Mouse (Mus musculus) hindbrain, embryonic 16.5 days (tissue): Measurements from ENCODE around the gene Btbd1. TPM values are rescaled to one million over a fixed set of nuclear protein-coding genes. Genes with fewer than 3 reads are reported as not detected.

Experiments used
- ATAC-seq: fragments of 200-750 bp; cut with Nextera tagmentation; 2 replicates; pipeline ENCODE4 v1.8.0; 2017; ENCODE audit warnings: moderate TSS enrichment, moderate library complexity
- H3K27ac ChIP-seq: fragments of 300-500 bp; sonication (generic); 2 replicates; pipeline ENCODE4 v1.5.1; 2014; ENCODE audit warnings: low read depth, mild to moderate bottlenecking, control low read depth, low read length, moderate library complexity
- H3K27me3 ChIP-seq: fragments of 300-500 bp; sonication (generic); replicated peaks from 2 replicates; pipeline ENCODE4 v1.6.1; 2014; ENCODE audit warnings: low read length; ENCODE audit not compliant: control insufficient read depth, insufficient read depth
- H3K36me3 ChIP-seq: fragments of 300-500 bp; sonication (generic); 2 replicates; pipeline ENCODE4 v1.6.1; 2014; ENCODE audit warnings: mild to moderate bottlenecking, low read length, moderate library complexity, mixed read lengths; ENCODE audit not compliant: control insufficient read depth, insufficient read depth
- H3K4me1 ChIP-seq: fragments of 300-500 bp; sonication (generic); 2 replicates; pipeline ENCODE4 v1.6.1; 2014; ENCODE audit warnings: low read depth, low read length; ENCODE audit not compliant: control insufficient read depth, insufficient read depth
- H3K4me2 ChIP-seq: fragments of 300-500 bp; sonication (generic); 2 replicates; pipeline ENCODE4 v1.6.1; 2014; ENCODE audit warnings: mild to moderate bottlenecking, low read length, control low read depth, moderate library complexity
- H3K4me3 ChIP-seq: fragments of 300-500 bp; sonication (generic); 2 replicates; pipeline ENCODE4 v1.5.1; 2014; ENCODE audit warnings: mild to moderate bottlenecking, low read length, control low read depth, moderate library complexity
- H3K9ac ChIP-seq: fragments of 300-500 bp; sonication (generic); 2 replicates; pipeline ENCODE4 v1.6.1; 2014; ENCODE audit warnings: low read depth, mild to moderate bottlenecking, control low read depth, low read length, moderate library complexity
- H3K9me3 ChIP-seq: fragments of 300-500 bp; sonication (generic); 2 replicates; pipeline ENCODE4 v1.6.1; 2014; ENCODE audit warnings: mild to moderate bottlenecking, low read length, moderate library complexity; ENCODE audit not compliant: control insufficient read depth
- WGBS: fragments of 180-500 bp; shearing (Covaris S2); extraction: QIAGEN DNeasy Blood & Tissue Kit; methylation state at CpG from one replicate; pipeline ENCODE4 v1.1.7; 2014; 5-methylcytosine and 5-hydroxymethylcytosine counted together
- polyA plus RNA-seq: library from polyadenylated mRNA; unstranded; fragments of >200 nt; fragmentation: Nextera tagmentation; extraction: Ambion mirVana; gene quantifications from 2 replicates; pipeline ENCODE4 v1.2.1, GENCODE M21; 2015

Gene Btbd1
- 80.6 and 91.0 TPM in 2 replicates for polyA plus RNA-seq

- no peaks in the 10 kb centered on the region for H3K27me3 ChIP-seq
- peaks cover 30% of the 10 kb centered on the region for H3K4me1 ChIP-seq
- peak within 1 kb of the TSS; percentile 86 for H3K4me3 ChIP-seq
- ATAC-seq: peak; percentile 92
- H3K4me2 ChIP-seq: peak within 1 kb of the TSS; percentile 86
- H3K9me3 ChIP-seq: no peaks in the 10 kb centered on the region
- peak within 1 kb of the TSS; percentile 93 for H3K9ac ChIP-seq
- no peaks in the 10 kb centered on the region for H3K36me3 ChIP-seq
- peak within 1 kb of the TSS; percentile 98 for H3K27ac ChIP-seq
- under 1% methylated on average over 36 of the region's 58 CpGs for WGBS
These were observed at the start of gene Btbd1 for GRCm38 (mm10) chr7:81829379-81829894. Btbd1 (minus strand) TSS chr7:81829431.

GRCm38 (mm10) chr7:81875372-81875771, 46.1 kb upstream of the Btbd1 start:
- H3K27ac ChIP-seq: no peak overlapping the region
- whole genome bisulfite sequencing: 75% methylated on average over 9 of the region's 9 CpGs
- ATAC-seq: 0 out of 2 replicates have a peak, but pooled peaks have one; percentile 18

GRCm38 (mm10) chr7:81874636-81875035, 45.4 kb upstream of the Btbd1 start:
- peaks cover 3% of the 10 kb centered on the region for H3K4me1 ChIP-seq
- H3K4me3 ChIP-seq: no peak overlapping the region
- 52% methylated on average over 6 of the region's 6 CpGs for WGBS
- ATAC-seq: peak; percentile 28; the same call in 1 of the 2 replicates
- H3K27me3 ChIP-seq: no peaks in the 10 kb centered on the region
- no peak overlapping the region for H3K4me2 ChIP-seq
- H3K9me3 ChIP-seq: no peaks in the 10 kb centered on the region
- no peak overlapping the region for H3K27ac ChIP-seq
- H3K9ac ChIP-seq: no peak overlapping the region
- H3K36me3 ChIP-seq: no peaks in the 10 kb centered on the region

More at GRCm38 (mm10) chr7:81875372-81875771, 46.1 kb upstream of the Btbd1 start:
- H3K4me1 ChIP-seq: peaks cover 3% of the 10 kb centered on the region
- no peak overlapping the region for H3K9ac ChIP-seq
- H3K36me3 ChIP-seq: no peaks in the 10 kb centered on the region
- H3K9me3 ChIP-seq: no peaks in the 10 kb centered on the region
- no peak overlapping the region for H3K4me2 ChIP-seq
- no peaks in the 10 kb centered on the region for H3K27me3 ChIP-seq
- no peak overlapping the region for H3K4me3 ChIP-seq

- peaks cover 3% of the 10 kb centered on the region for H3K4me1 ChIP-seq
- H3K9me3 ChIP-seq: no peaks in the 10 kb centered on the region
- no peak overlapping the region for H3K9ac ChIP-seq
- no peak overlapping the region for H3K4me3 ChIP-seq
- no peak overlapping the region for H3K4me2 ChIP-seq
- 75% methylated on average over 1 of the region's 1 CpGs for WGBS
- H3K36me3 ChIP-seq: no peaks in the 10 kb centered on the region
- H3K27me3 ChIP-seq: no peaks in the 10 kb centered on the region
- H3K27ac ChIP-seq: no peak overlapping the region
- ATAC-seq: no peak
These were observed 44.6 kb upstream of the Btbd1 start for GRCm38 (mm10) chr7:81873807-81874206.

GRCm38 (mm10) chr7:81872493-81873013, 43.3 kb upstream of the Btbd1 start:
- no peaks in the 10 kb centered on the region for H3K9me3 ChIP-seq
- H3K36me3 ChIP-seq: no peaks in the 10 kb centered on the region
- no peak overlapping the region for H3K27ac ChIP-seq
- H3K4me3 ChIP-seq: no peak overlapping the region
- peaks cover 3% of the 10 kb centered on the region for H3K4me1 ChIP-seq
- no peak overlapping the region for H3K9ac ChIP-seq
- ATAC-seq: no peak
- WGBS: 86% methylated on average over 13 of the region's 13 CpGs
- no peak overlapping the region for H3K4me2 ChIP-seq
- H3K27me3 ChIP-seq: no peaks in the 10 kb centered on the region

GRCm38 (mm10) chr7:81868158-81868557, 38.9 kb upstream of the Btbd1 start:
- no peak overlapping the region for H3K4me3 ChIP-seq
- H3K9ac ChIP-seq: no peak overlapping the region
- no peak overlapping the region for H3K27ac ChIP-seq
- no peaks in the 10 kb centered on the region for H3K36me3 ChIP-seq
- H3K9me3 ChIP-seq: no peaks in the 10 kb centered on the region
- ATAC-seq: peak; percentile 73
- 17% methylated on average over 6 of the region's 6 CpGs for WGBS
- no peaks in the 10 kb centered on the region; the same call in 1 of the 2 replicates for H3K4me1 ChIP-seq
- no peaks in the 10 kb centered on the region for H3K27me3 ChIP-seq
- no peak overlapping the region for H3K4me2 ChIP-seq

- Histone ChIP-seq H3K9ac (no peak overlapping the region), H3K4me1 (no peaks in the 10 kb centered on the region; the same call in 1 of the 2 replicates), H3K27ac (no peak overlapping the region), H3K27me3 (no peaks in the 10 kb centered on the region), H3K4me2 (no peak overlapping the region), H3K9me3 (no peaks in the 10 kb centered on the region), H3K4me3 (no peak overlapping the region), H3K36me3 (no peaks in the 10 kb centered on the region)
- ATAC-seq: no peak
- 89% methylated on average over 9 of the region's 9 CpGs for WGBS
These were observed 38.1 kb upstream of the Btbd1 start for GRCm38 (mm10) chr7:81867231-81867930.

GRCm38 (mm10) chr7:81865937-81866336, 36.7 kb upstream of the Btbd1 start:
- H3K9ac ChIP-seq: no peak overlapping the region
- no peak overlapping the region for H3K4me2 ChIP-seq
- no peaks in the 10 kb centered on the region; the same call in 1 of the 2 replicates for H3K4me1 ChIP-seq
- no peak for ATAC-seq
- no peak overlapping the region for H3K27ac ChIP-seq
- H3K4me3 ChIP-seq: no peak overlapping the region
- WGBS: 98% methylated on average over 6 of the region's 6 CpGs
- no peaks in the 10 kb centered on the region for H3K36me3 ChIP-seq
- H3K9me3 ChIP-seq: no peaks in the 10 kb centered on the region
- no peaks in the 10 kb centered on the region for H3K27me3 ChIP-seq

- Histone ChIP-seq H3K36me3 (no peaks in the 10 kb centered on the region), H3K9ac (no peak overlapping the region), H3K4me1 (peaks cover 7% of the 10 kb centered on the region), H3K4me3 (no peak overlapping the region), H3K4me2 (no peak overlapping the region), H3K27ac (no peak overlapping the region), H3K27me3 (no peaks in the 10 kb centered on the region), H3K9me3 (no peaks in the 10 kb centered on the region)
- ATAC-seq: no peak
- 94% methylated on average over 6 of the region's 6 CpGs for WGBS
These were observed 35.3 kb upstream of the Btbd1 start for GRCm38 (mm10) chr7:81864552-81864951.
